Mouse (Mus musculus): Measurements from ENCODE around the gene Zfp668.

- no peak for TF ChIP-seq POLR2A (IDR thresholded peaks at IDR 0.05; ENCODE audit: insufficient read depth, low read length)
- TF ChIP-seq CTCF (IDR thresholded peaks at IDR 0.05; ENCODE audit: low read depth, low read length) = no peak
- no peak for TF ChIP-seq EP300 (IDR thresholded peaks at IDR 0.05; ENCODE audit: insufficient read depth, low read depth, low read length)
Observed at GRCm38 (mm10) chr7:127814241-127814921, 62.2 kb downstream of the Zfp668 start.

All from ES-Bruce4 (cell line).